Mouse (Mus musculus) stomach, postnatal 0 days (tissue): Measurements from ENCODE around the gene Amt.

ENCODE experiments used
- CTCF ChIP-seq: IDR thresholded peaks from 2 replicates; pipeline ENCODE4 v1.5.1; 2016; ENCODE audit warnings: antibody characterized with exemption, low read depth, mild to moderate bottlenecking, moderate library complexity
- EP300 ChIP-seq: optimal IDR thresholded peaks from 2 replicates; pipeline ENCODE3; 2016; ENCODE audit warnings: antibody characterized with exemption

DNA sequence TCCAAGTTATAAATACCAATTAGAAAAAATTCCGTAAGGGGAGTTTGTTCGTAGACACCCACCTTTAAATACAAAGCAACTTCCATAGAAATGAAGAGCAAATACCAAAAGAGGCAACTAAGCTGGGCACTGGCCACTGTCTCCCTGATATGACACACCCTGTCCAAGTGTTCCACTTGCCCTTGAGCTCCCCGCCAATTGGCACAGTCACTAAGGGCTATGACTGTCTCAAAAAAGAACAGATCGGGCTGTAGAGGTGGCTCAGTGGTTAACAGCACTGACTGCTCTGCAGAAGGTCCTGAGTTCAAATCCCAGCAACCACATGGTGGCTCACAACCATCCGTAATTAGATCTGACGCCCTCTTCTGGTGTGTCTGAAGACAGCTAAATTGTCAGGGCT is 44.8 kb upstream of the Amt start:
- no peak for TF ChIP-seq CTCF
- no peak for TF ChIP-seq EP300
